Mouse (Mus musculus): ENCODE results near the gene Ramp1.

- TF ChIP-seq POLR2A (IDR thresholded peaks at IDR 0.05; ENCODE audit: insufficient read length, low read depth) (no peak), MAX (IDR thresholded peaks at IDR 0.05; ENCODE audit: low read depth) (no peak), TCF12 (IDR thresholded peaks at IDR 0.05; ENCODE audit: insufficient read depth, poor library complexity, severe bottlenecking) (no peak), POLR2AphosphoS2 (IDR thresholded peaks at IDR 0.05; ENCODE audit: insufficient read length, low read depth) (no peak), CEBPB (IDR thresholded peaks at IDR 0.05; ENCODE audit: insufficient read depth, poor library complexity, severe bottlenecking) (no peak), E2F4 (IDR thresholded peaks at IDR 0.05; ENCODE audit: insufficient read depth) (no peak), REST (IDR thresholded peaks at IDR 0.05; ENCODE audit: insufficient read depth, insufficient read length) (no peak), USF1 (IDR thresholded peaks at IDR 0.05; ENCODE audit: low read depth) (no peak), MYOG (IDR thresholded peaks at IDR 0.05; ENCODE audit: control insufficient read depth in 1 of 3, insufficient read depth in 1 of 3, insufficient read length in 2 of 3, low read depth in 2 of 3) (no peak), MYOD1 (IDR thresholded peaks at IDR 0.05; ENCODE audit: control insufficient read depth in 1 of 3, insufficient read length in 2 of 3, low read depth in 2 of 3) (no peak), TCF3 (IDR thresholded peaks at IDR 0.05; ENCODE audit: insufficient read length, low read depth) (no peak), SRF (IDR thresholded peaks at IDR 0.05; ENCODE audit: control insufficient read depth, insufficient read length, low read depth) (no peak)
Observed at GRCm38 (mm10) chr1:91237676-91238075, 58.1 kb downstream of the Ramp1 start.
